Mouse (Mus musculus) heart, embryonic 15.5 days (tissue): ENCODE results near the gene Ccdc92b. TPM values are rescaled to one million over a fixed set of nuclear protein-coding genes. Genes with fewer than 3 reads are reported as not detected.

Experiments
- ATAC-seq: fragments of 200-750 bp; cut with Nextera tagmentation; replicated peaks from 2 replicates; pipeline ENCODE4 v1.8.0; 2017; ENCODE audit warnings: low read depth, moderate TSS enrichment; ENCODE audit not compliant: insufficient number of reproducible peaks, insufficient read depth, low FRiP score
- H3K27ac ChIP-seq: fragments of 300-500 bp; sonication (generic); 2 replicates; pipeline ENCODE4 v1.5.1; 2015; ENCODE audit warnings: mild to moderate bottlenecking, inconsistent platforms
- H3K27me3 ChIP-seq: fragments of 300-500 bp; sonication (generic); 2 replicates; pipeline ENCODE4 v1.6.1; 2015; ENCODE audit warnings: inconsistent platforms
- H3K36me3 ChIP-seq: fragments of 300-500 bp; sonication (generic); 2 replicates; pipeline ENCODE4 v1.6.1; 2015; ENCODE audit warnings: mild to moderate bottlenecking, inconsistent platforms
- H3K4me1 ChIP-seq: fragments of 300-500 bp; sonication (generic); replicated peaks from 2 replicates; pipeline ENCODE4 v1.6.1; 2015; ENCODE audit warnings: inconsistent platforms
- H3K4me2 ChIP-seq: fragments of 300-500 bp; sonication (generic); 2 replicates; pipeline ENCODE4 v1.6.1; 2015; ENCODE audit warnings: inconsistent platforms, mild to moderate bottlenecking, moderate library complexity
- H3K4me3 ChIP-seq: fragments of 300-500 bp; sonication (generic); 2 replicates; pipeline ENCODE4 v1.5.1; 2015; ENCODE audit warnings: mild to moderate bottlenecking, inconsistent platforms
- H3K9ac ChIP-seq: fragments of 300-500 bp; sonication (generic); 2 replicates; pipeline ENCODE4 v1.6.1; 2015; ENCODE audit warnings: mild to moderate bottlenecking, inconsistent platforms
- H3K9me3 ChIP-seq: fragments of 300-500 bp; sonication (generic); replicated peaks from 2 replicates; pipeline ENCODE4 v1.6.1; 2016; ENCODE audit warnings: inconsistent platforms
- WGBS: fragments of 180-500 bp; shearing (Covaris S2); methylation state at CpG from one replicate; pipeline ENCODE4 v1.1.7; 2015; ENCODE audit warnings: mixed read lengths; 5-methylcytosine and 5-hydroxymethylcytosine counted together
- polyA plus RNA-seq: library from polyadenylated mRNA; unstranded; fragments of >200 nt; fragmentation: Nextera tagmentation; extraction: Ambion mirVana; gene quantifications from 2 replicates; pipeline ENCODE4 v1.2.1, GENCODE M21; 2015

The Ccdc92b gene
- polyA plus RNA-seq, 1 experiment from 2014 or later: 0.33 TPM

- 88% methylated on average over 19 of the region's 19 CpGs for WGBS
- H3K27ac ChIP-seq: no peak overlapping the region
- no peak overlapping the region for H3K9ac ChIP-seq
- H3K36me3 ChIP-seq: peaks cover 100% of the 10 kb centered on the region
- H3K9me3 ChIP-seq: peaks cover 4% of the 10 kb centered on the region; the same call in 1 of the 2 replicates
- H3K27me3 ChIP-seq: no peaks in the 10 kb centered on the region
- H3K4me2 ChIP-seq: no peak overlapping the region
- ATAC-seq: no peak
- H3K4me1 ChIP-seq: no peaks in the 10 kb centered on the region
- H3K4me3 ChIP-seq: no peak overlapping the region
Measured at GRCm38 (mm10) chr11:74661641-74662040, 42.2 kb downstream of the Ccdc92b start.

- ATAC-seq: no peak
Measured at GRCm38 (mm10) chr11:74662221-74662620, 42.8 kb downstream of the Ccdc92b start.

GRCm38 (mm10) chr11:74664279-74664678 lies 44.9 kb downstream of the Ccdc92b start:
- H3K36me3 ChIP-seq: peaks cover 98% of the 10 kb centered on the region
- no peak overlapping the region for H3K27ac ChIP-seq
- H3K4me1 ChIP-seq: no peaks in the 10 kb centered on the region
- no peaks in the 10 kb centered on the region for H3K27me3 ChIP-seq
- H3K9me3 ChIP-seq: no peaks in the 10 kb centered on the region
- ATAC-seq: no peak
- 79% methylated on average over 3 of the region's 3 CpGs for WGBS
- H3K9ac ChIP-seq: no peak overlapping the region
- no peak overlapping the region for H3K4me3 ChIP-seq
- H3K4me2 ChIP-seq: no peak overlapping the region

More at GRCm38 (mm10) chr11:74662221-74662620, 42.8 kb downstream of the Ccdc92b start:
- Histone ChIP-seq H3K4me3 (no peak overlapping the region), H3K4me1 (no peaks in the 10 kb centered on the region), H3K36me3 (peaks cover 100% of the 10 kb centered on the region), H3K27ac (no peak overlapping the region), H3K4me2 (no peak overlapping the region), H3K9me3 (peaks cover 4% of the 10 kb centered on the region; the same call in 1 of the 2 replicates), H3K9ac (no peak overlapping the region), H3K27me3 (no peaks in the 10 kb centered on the region)
- WGBS: 84% methylated on average over 6 of the region's 6 CpGs

GRCm38 (mm10) chr11:74664906-74665305 lies 45.5 kb downstream of the Ccdc92b start:
- no peak overlapping the region for H3K27ac ChIP-seq
- no peak for ATAC-seq
- 90% methylated on average over 8 of the region's 8 CpGs for whole genome bisulfite sequencing

GRCm38 (mm10) chr11:74665631-74666283 lies 46.4 kb downstream of the Ccdc92b start:
- Histone ChIP-seq H3K9me3 (no peaks in the 10 kb centered on the region), H3K27ac (no peak overlapping the region), H3K36me3 (peaks cover 94% of the 10 kb centered on the region), H3K27me3 (no peaks in the 10 kb centered on the region), H3K4me2 (no peak overlapping the region), H3K4me3 (no peak overlapping the region), H3K9ac (no peak overlapping the region), H3K4me1 (no peaks in the 10 kb centered on the region)
- ATAC-seq: no peak
- WGBS: 87% methylated on average over 17 of the region's 17 CpGs

More at GRCm38 (mm10) chr11:74664906-74665305, 45.5 kb downstream of the Ccdc92b start:
- Histone ChIP-seq H3K9me3 (no peaks in the 10 kb centered on the region), H3K4me3 (no peak overlapping the region), H3K36me3 (peaks cover 96% of the 10 kb centered on the region), H3K27me3 (no peaks in the 10 kb centered on the region), H3K4me2 (no peak overlapping the region), H3K4me1 (no peaks in the 10 kb centered on the region), H3K9ac (no peak overlapping the region)

GRCm38 (mm10) chr11:74666284-74666652 lies 46.9 kb downstream of the Ccdc92b start:
- WGBS: 88% methylated on average over 5 of the region's 5 CpGs
- no peaks in the 10 kb centered on the region for H3K9me3 ChIP-seq
- ATAC-seq: no peak
- H3K27me3 ChIP-seq: no peaks in the 10 kb centered on the region
- H3K36me3 ChIP-seq: peaks cover 89% of the 10 kb centered on the region
- no peak overlapping the region for H3K27ac ChIP-seq
- no peak overlapping the region for H3K4me3 ChIP-seq
- no peaks in the 10 kb centered on the region for H3K4me1 ChIP-seq
- H3K4me2 ChIP-seq: no peak overlapping the region
- H3K9ac ChIP-seq: no peak overlapping the region

- Histone ChIP-seq H3K4me1 (no peaks in the 10 kb centered on the region), H3K9ac (no peak overlapping the region), H3K4me3 (no peak overlapping the region), H3K27me3 (no peaks in the 10 kb centered on the region), H3K27ac (no peak overlapping the region), H3K4me2 (no peak overlapping the region), H3K9me3 (no peaks in the 10 kb centered on the region), H3K36me3 (peaks cover 82% of the 10 kb centered on the region)
- ATAC-seq: no peak
- 94% methylated on average over 14 of the region's 14 CpGs for WGBS
Measured at GRCm38 (mm10) chr11:74666776-74667581, 47.6 kb downstream of the Ccdc92b start.

GRCm38 (mm10) chr11:74667582-74668010 lies 48.2 kb downstream of the Ccdc92b start:
- H3K4me2 ChIP-seq: no peak overlapping the region
- H3K4me1 ChIP-seq: no peaks in the 10 kb centered on the region
- 95% methylated on average over 13 of the region's 13 CpGs for WGBS
- H3K4me3 ChIP-seq: no peak overlapping the region
- H3K27ac ChIP-seq: no peak overlapping the region
- ATAC-seq: no peak
- H3K9ac ChIP-seq: no peak overlapping the region
- peaks cover 75% of the 10 kb centered on the region for H3K36me3 ChIP-seq
- H3K9me3 ChIP-seq: no peaks in the 10 kb centered on the region
- no peaks in the 10 kb centered on the region for H3K27me3 ChIP-seq

- no peaks in the 10 kb centered on the region for H3K4me1 ChIP-seq
- peaks cover 71% of the 10 kb centered on the region for H3K36me3 ChIP-seq
- H3K27me3 ChIP-seq: no peaks in the 10 kb centered on the region
- no peak overlapping the region for H3K27ac ChIP-seq
- ATAC-seq: no peak
- 90% methylated on average over 5 of the region's 5 CpGs for WGBS
- H3K4me2 ChIP-seq: no peak overlapping the region
- H3K9ac ChIP-seq: no peak overlapping the region
- H3K4me3 ChIP-seq: no peak overlapping the region
- H3K9me3 ChIP-seq: no peaks in the 10 kb centered on the region
Measured at GRCm38 (mm10) chr11:74668466-74668865, 49.1 kb downstream of the Ccdc92b start.

GRCm38 (mm10) chr11:74668971-74669370 lies 49.6 kb downstream of the Ccdc92b start:
- Histone ChIP-seq H3K9me3 (no peaks in the 10 kb centered on the region), H3K4me3 (no peak overlapping the region), H3K4me2 (no peak overlapping the region), H3K27ac (no peak overlapping the region), H3K9ac (no peak overlapping the region), H3K36me3 (peaks cover 66% of the 10 kb centered on the region), H3K4me1 (no peaks in the 10 kb centered on the region), H3K27me3 (no peaks in the 10 kb centered on the region)
- WGBS: 91% methylated on average over 2 of the region's 2 CpGs
- ATAC-seq: no peak

- no peaks in the 10 kb centered on the region for H3K4me1 ChIP-seq
- H3K9me3 ChIP-seq: no peaks in the 10 kb centered on the region
- H3K36me3 ChIP-seq: peaks cover 61% of the 10 kb centered on the region
- no peak overlapping the region for H3K4me3 ChIP-seq
- no peak overlapping the region for H3K9ac ChIP-seq
- no peak overlapping the region for H3K4me2 ChIP-seq
- no peaks in the 10 kb centered on the region for H3K27me3 ChIP-seq
- no peak overlapping the region for H3K27ac ChIP-seq
- no peak for ATAC-seq
Measured at GRCm38 (mm10) chr11:74670151-74670550, 50.7 kb downstream of the Ccdc92b start.
